Mouse (Mus musculus) limb, embryonic 14.5 days (tissue): ENCODE data around the gene Arhgap24. TPM values are rescaled to one million over a fixed set of nuclear protein-coding genes. Genes with fewer than 3 reads are reported as not detected.

ENCODE experiments used
- ATAC-seq: fragments of 200-750 bp; cut with Nextera tagmentation; 2 replicates; pipeline ENCODE4 v1.8.0; 2017; ENCODE audit warnings: low read depth, moderate number of reproducible peaks, moderate TSS enrichment; ENCODE audit not compliant: low FRiP score
- DNase-seq: peaks from one replicate; pipeline ENCODE4 v3.0.0-alpha.2; 2015; ENCODE audit warnings: low spot score
- H3K27ac ChIP-seq: fragments of 300-500 bp; sonication (generic); replicated peaks from 2 replicates; pipeline ENCODE4 v1.5.1; 2014; ENCODE audit warnings: low read depth, mild to moderate bottlenecking, low read length, moderate library complexity, mixed read lengths
- H3K27me3 ChIP-seq: fragments of 300-500 bp; sonication (generic); 2 replicates; pipeline ENCODE4 v1.6.1; 2014; ENCODE audit warnings: low read length, mixed read lengths; ENCODE audit not compliant: control insufficient read depth, insufficient read depth
- H3K36me3 ChIP-seq: fragments of 300-500 bp; sonication (generic); 2 replicates; pipeline ENCODE4 v1.6.1; 2014; ENCODE audit warnings: mild to moderate bottlenecking, low read length, moderate library complexity, mixed read lengths; ENCODE audit not compliant: control insufficient read depth, insufficient read depth
- H3K4me1 ChIP-seq: fragments of 300-500 bp; sonication (generic); 2 replicates; pipeline ENCODE4 v1.6.1; 2014; ENCODE audit warnings: antibody characterized with exemption, low read length, mixed read lengths; ENCODE audit not compliant: control insufficient read depth, insufficient read depth
- H3K4me2 ChIP-seq: fragments of 300-500 bp; sonication (generic); replicated peaks from 2 replicates; pipeline ENCODE4 v1.6.1; 2014; ENCODE audit warnings: low read depth, mild to moderate bottlenecking, low read length, moderate library complexity; ENCODE audit not compliant: severe bottlenecking
- H3K4me3 ChIP-seq: fragments of 300-500 bp; sonication (generic); replicated peaks from 2 replicates; pipeline ENCODE4 v1.5.1; 2014; ENCODE audit warnings: low read length
- H3K9ac ChIP-seq: fragments of 300-500 bp; sonication (generic); 2 replicates; pipeline ENCODE4 v1.6.1; 2014; ENCODE audit warnings: mild to moderate bottlenecking, low read depth, low read length, moderate library complexity; ENCODE audit not compliant: severe bottlenecking
- H3K9me3 ChIP-seq: fragments of 300-500 bp; sonication (generic); 2 replicates; pipeline ENCODE4 v1.6.1; 2016; ENCODE audit warnings: low read length; ENCODE audit not compliant: control insufficient read depth
- POLR2A ChIP-seq: fragments of 200-500 bp; IDR thresholded peaks from 2 replicates; pipeline ENCODE4 v1.8.0; 2012; ENCODE audit warnings: inconsistent platforms, mild to moderate bottlenecking, moderate library complexity, borderline replicate concordance; ENCODE audit not compliant: insufficient read depth, insufficient read length; ENCODE audit errors: extremely low read depth
- WGBS: fragments of 180-500 bp; shearing (Covaris S2); extraction: QIAGEN DNeasy Blood & Tissue Kit; methylation state at CpG from one replicate; pipeline ENCODE4 v1.1.7; 2014; 5-methylcytosine and 5-hydroxymethylcytosine counted together
- polyA plus RNA-seq, 2 experiments: library from polyadenylated mRNA; depleted of rRNA in 1 of 2; stranded (reverse) in 1 of 2; unstranded in 1 of 2; fragments of >200 nt; fragmentation: Nextera tagmentation in 1 of 2; extraction: Ambion mirVana in 1 of 2; gene quantifications; 2 replicates each; pipeline versions ENCODE4 v1.2.1 to v1.2.3; 2012 to 2014

Arhgap24 gene
- 16.8 and 20.2 TPM in 2 replicates for polyA plus RNA-seq (2012; rRNA removed)
- polyA plus RNA-seq (2014; fragmentation: Nextera tagmentation; extraction: Ambion mirVana) = 22.3 and 25.8 TPM in 2 replicates

GRCm38 (mm10) chr5:102481215-102482211, at the start of gene Arhgap24:
TSS of gene Arhgap24 (plus strand) at chr5:102481391.
- Histone ChIP-seq H3K9me3 (no peaks in the 10 kb centered on the region), H3K4me3 (peak within 1 kb of the TSS; percentile 53), H3K27ac (peak within 1 kb of the TSS; percentile 97), H3K9ac (peak within 1 kb of the TSS; percentile 76), H3K4me1 (peaks cover 19% of the 10 kb centered on the region), H3K4me2 (peak within 1 kb of the TSS; percentile 78), H3K36me3 (no peaks in the 10 kb centered on the region), H3K27me3 (no peaks in the 10 kb centered on the region)
- DNase-seq (peak; percentile 83), ATAC-seq (peak; percentile 91)
- under 1% methylated on average over 43 of the region's 44 CpGs for WGBS
- peak; percentile 33; the same call in 1 of the 2 replicates for TF ChIP-seq POLR2A

- Histone ChIP-seq H3K9ac (no peak overlapping the region), H3K27me3 (no peaks in the 10 kb centered on the region), H3K9me3 (no peaks in the 10 kb centered on the region), H3K4me1 (peaks cover 6% of the 10 kb centered on the region; the same call in 1 of the 2 replicates), H3K4me3 (no peak overlapping the region), H3K36me3 (no peaks in the 10 kb centered on the region), H3K27ac (no peak overlapping the region), H3K4me2 (no peak overlapping the region)
- ATAC-seq = no peak
- 36% methylated on average over 4 of the region's 4 CpGs for WGBS
- DNase-seq = no peak
- no peak for TF ChIP-seq POLR2A
Observed at GRCm38 (mm10) chr5:102434182-102434581, 47.0 kb upstream of the Arhgap24 start.

GRCm38 (mm10) chr5:102436581-102436980, 44.6 kb upstream of the Arhgap24 start:
- H3K4me3 ChIP-seq = no peak overlapping the region
- no peak overlapping the region for H3K9ac ChIP-seq
- DNase-seq (no peak), ATAC-seq (no peak)
- H3K4me1 ChIP-seq = peaks cover 6% of the 10 kb centered on the region; the same call in 1 of the 2 replicates
- H3K4me2 ChIP-seq = no peak overlapping the region
- H3K27me3 ChIP-seq = no peaks in the 10 kb centered on the region
- no peaks in the 10 kb centered on the region for H3K9me3 ChIP-seq
- no peaks in the 10 kb centered on the region for H3K36me3 ChIP-seq
- TF ChIP-seq POLR2A = no peak
- no peak overlapping the region for H3K27ac ChIP-seq
- WGBS = 15% methylated on average over 8 of the region's 8 CpGs

GRCm38 (mm10) chr5:102439119-102439877, 41.9 kb upstream of the Arhgap24 start:
- H3K4me1 ChIP-seq = peaks cover 6% of the 10 kb centered on the region; the same call in 1 of the 2 replicates
- no peaks in the 10 kb centered on the region for H3K36me3 ChIP-seq
- no peaks in the 10 kb centered on the region for H3K9me3 ChIP-seq
- no peak overlapping the region for H3K9ac ChIP-seq
- TF ChIP-seq POLR2A = no peak
- H3K4me3 ChIP-seq = no peak overlapping the region
- H3K27me3 ChIP-seq = no peaks in the 10 kb centered on the region
- no peak for ATAC-seq
- no peak overlapping the region for H3K4me2 ChIP-seq
- 58% methylated on average over 9 of the region's 9 CpGs for WGBS
- H3K27ac ChIP-seq = no peak overlapping the region
- DNase-seq = no peak

- H3K9ac ChIP-seq = no peak overlapping the region
- no peaks in the 10 kb centered on the region for H3K27me3 ChIP-seq
- DNase-seq (no peak), ATAC-seq (no peak)
- no peak overlapping the region for H3K4me3 ChIP-seq
- no peaks in the 10 kb centered on the region for H3K9me3 ChIP-seq
- H3K4me2 ChIP-seq = no peak overlapping the region
- H3K4me1 ChIP-seq = no peaks in the 10 kb centered on the region
- TF ChIP-seq POLR2A = no peak
- WGBS = 87% methylated on average over 9 of the region's 9 CpGs
- no peak overlapping the region for H3K27ac ChIP-seq
- H3K36me3 ChIP-seq = no peaks in the 10 kb centered on the region
Observed at GRCm38 (mm10) chr5:102447436-102447835, 33.8 kb upstream of the Arhgap24 start.
